Mouse (Mus musculus): ENCODE data around the gene Hnf1a. TPM values are rescaled to one million over a fixed set of nuclear protein-coding genes. Genes with fewer than 3 reads are reported as not detected.

Gene Hnf1a
- not detected for polyA plus RNA-seq (2014; fragmentation: Illumina TruSeq; extraction: RNeasy Lipid Tissue Mini Kit (QIAGEN cat#74804); ENCODE audit: low read depth, low replicate concordance)

DNA sequence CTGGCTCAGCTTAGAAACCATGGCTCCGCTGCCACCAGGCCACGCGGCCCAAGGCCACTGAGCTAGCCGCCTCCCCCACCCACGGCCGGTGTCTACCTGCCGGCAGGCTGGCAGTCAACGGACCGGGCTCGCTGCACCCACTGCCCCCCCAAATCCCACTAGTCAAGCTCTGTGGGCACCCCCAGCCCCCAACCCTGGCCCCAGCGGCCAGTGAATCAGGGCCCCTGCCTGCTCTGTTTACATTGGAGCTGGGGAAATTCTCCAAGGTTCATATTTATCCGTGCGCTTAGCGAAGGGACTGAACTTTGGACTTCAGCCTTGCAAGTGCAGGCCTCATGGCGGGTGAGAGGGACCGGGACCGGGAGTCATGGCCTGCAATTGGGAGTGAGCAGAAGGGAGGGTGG is at the start of gene Hnf1a:
Gene Hnf1a, minus strand, starts transcription at position 271 of the 404 bp plus-strand sequence.

DNA sequence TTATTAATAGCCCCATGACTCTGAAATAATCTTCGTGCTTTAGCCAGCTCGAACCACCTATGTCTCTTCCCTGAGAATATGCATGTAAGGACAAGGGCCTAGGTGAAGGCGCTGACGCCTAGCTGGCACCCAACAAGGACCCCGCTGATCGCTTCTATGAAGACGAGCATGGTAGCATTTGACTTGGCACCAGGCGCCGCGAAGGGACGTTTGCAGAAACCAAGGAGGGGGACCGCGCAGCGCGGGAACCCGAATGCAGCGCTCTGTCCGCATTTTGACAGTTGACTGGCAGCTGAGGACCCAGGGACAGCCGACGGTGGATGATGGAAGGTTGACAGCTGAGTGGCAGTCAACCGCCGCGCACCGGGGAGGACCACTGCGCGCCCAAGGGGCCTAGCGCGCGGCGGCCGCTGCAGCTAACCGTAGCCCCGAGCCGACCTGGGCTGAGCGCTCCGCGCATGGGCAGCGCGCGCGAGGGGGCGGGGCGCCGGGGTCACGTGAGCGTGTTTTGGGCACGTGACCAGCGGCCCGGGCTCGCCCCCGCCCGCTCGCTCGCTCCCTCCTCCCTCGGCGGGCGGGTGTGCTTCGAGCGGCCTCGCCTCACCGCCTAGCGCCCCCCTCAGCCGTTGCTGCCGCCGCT is 39.8 kb upstream of the Hnf1a start, which contains the start of gene Sppl3:
Gene Sppl3, plus strand, starts transcription at position 561 of the 640 bp plus-strand sequence.

DNA sequence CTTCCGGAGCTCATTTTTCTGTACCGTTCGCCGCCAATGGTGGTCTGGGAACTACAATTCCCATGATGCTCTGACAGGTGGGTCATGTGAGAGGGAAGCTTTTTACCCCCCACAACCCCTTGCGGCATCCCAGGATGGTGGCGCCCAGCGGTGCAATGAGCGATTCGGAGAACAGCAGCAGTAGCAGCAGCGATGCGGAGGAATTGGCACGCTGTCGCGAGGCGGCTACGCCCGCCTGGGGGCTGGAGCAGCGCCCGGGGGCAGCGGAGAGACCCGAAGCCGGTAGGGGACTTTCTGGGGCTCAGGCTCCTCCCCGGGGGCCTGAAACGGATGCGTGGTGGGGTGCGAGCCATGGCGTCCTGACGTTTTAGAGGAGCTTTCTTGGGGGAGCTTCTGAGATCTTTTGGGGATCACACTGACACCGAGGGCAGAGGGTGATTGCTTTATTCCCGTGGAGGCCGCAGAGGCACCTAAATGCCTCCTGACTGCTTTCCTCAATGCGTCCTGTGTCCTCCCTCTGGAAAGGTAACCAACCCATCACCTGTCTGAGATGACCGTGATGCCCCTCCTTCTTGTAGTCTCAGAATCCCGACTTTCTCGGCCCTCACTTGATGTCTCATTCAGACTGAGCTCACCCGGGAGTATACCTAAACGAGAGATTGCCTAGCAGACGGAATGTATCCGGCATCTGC is 28.7 kb downstream of the Hnf1a start, which contains the start of gene 2210016L21Rik:
Gene 2210016L21Rik, plus strand, starts transcription at position 85 of the 692 bp plus-strand sequence.

DNA sequence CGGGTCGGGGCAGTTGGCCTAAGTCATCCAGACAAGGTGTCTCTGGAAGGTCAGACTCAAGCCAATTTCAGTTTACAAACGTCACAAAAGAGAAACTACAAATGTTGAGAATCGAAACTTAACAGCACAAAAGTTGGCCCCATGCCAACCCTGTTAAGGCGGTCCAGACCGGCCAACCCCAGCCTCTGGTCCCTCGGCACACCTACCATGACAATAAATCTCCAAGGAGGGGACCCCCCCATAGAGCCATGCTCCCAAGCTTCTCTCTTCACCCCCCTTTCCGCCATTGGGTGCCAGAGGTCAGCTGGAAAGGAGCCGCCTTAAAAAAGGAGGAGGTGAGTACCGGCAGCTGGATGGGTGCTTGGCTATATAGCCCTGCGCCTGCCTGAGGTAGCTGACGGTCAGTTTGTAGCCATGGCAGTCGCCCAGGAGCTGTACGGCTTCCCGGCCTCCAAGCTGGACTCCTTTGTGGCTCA is 47.9 kb downstream of the Hnf1a start, which contains the start of gene Oasl1:
Gene Oasl1, plus strand, starts transcription at position 243 of the 476 bp plus-strand sequence.

Other genes starting within 250 kb of the Hnf1a start
- 26.1 TPM for gene Ankrd13a, start 196.4 kb downstream of the Hnf1a start, polyA plus RNA-seq (2014; fragmentation: Illumina TruSeq; extraction: RNeasy Lipid Tissue Mini Kit (QIAGEN cat#74804); ENCODE audit: low read depth, low replicate concordance)
- 25.9 TPM for gene Git2, start 195.6 kb downstream of the Hnf1a start, polyA plus RNA-seq (2014; fragmentation: Illumina TruSeq; extraction: RNeasy Lipid Tissue Mini Kit (QIAGEN cat#74804); ENCODE audit: low read depth, low replicate concordance)
- 4.4 TPM for gene 1500011B03Rik, start 147.6 kb downstream of the Hnf1a start, polyA plus RNA-seq (2014; fragmentation: Illumina TruSeq; extraction: RNeasy Lipid Tissue Mini Kit (QIAGEN cat#74804); ENCODE audit: low read depth, low replicate concordance)
- not detected for gene 4930519G04Rik, start 117.4 kb downstream of the Hnf1a start, polyA plus RNA-seq (2014; fragmentation: Illumina TruSeq; extraction: RNeasy Lipid Tissue Mini Kit (QIAGEN cat#74804); ENCODE audit: low read depth, low replicate concordance)
- gene Gm9936, start 112.4 kb downstream of the Hnf1a start, polyA plus RNA-seq (2014; fragmentation: Illumina TruSeq; extraction: RNeasy Lipid Tissue Mini Kit (QIAGEN cat#74804); ENCODE audit: low read depth, low replicate concordance) = not detected
- gene Oasl2, start 74.2 kb downstream of the Hnf1a start, polyA plus RNA-seq (2014; fragmentation: Illumina TruSeq; extraction: RNeasy Lipid Tissue Mini Kit (QIAGEN cat#74804); ENCODE audit: low read depth, low replicate concordance) = 20.4 TPM
- gene Oasl1, start 47.9 kb downstream of the Hnf1a start, polyA plus RNA-seq (2014; fragmentation: Illumina TruSeq; extraction: RNeasy Lipid Tissue Mini Kit (QIAGEN cat#74804); ENCODE audit: low read depth, low replicate concordance) = 4.3 TPM
- 12.4 TPM for gene 2210016L21Rik, start 28.9 kb downstream of the Hnf1a start, polyA plus RNA-seq (2014; fragmentation: Illumina TruSeq; extraction: RNeasy Lipid Tissue Mini Kit (QIAGEN cat#74804); ENCODE audit: low read depth, low replicate concordance)
- 22.3 TPM for gene Sppl3, start 40.0 kb upstream of the Hnf1a start, polyA plus RNA-seq (2014; fragmentation: Illumina TruSeq; extraction: RNeasy Lipid Tissue Mini Kit (QIAGEN cat#74804); ENCODE audit: low read depth, low replicate concordance)
- not detected for gene Gm10401, start 127.2 kb upstream of the Hnf1a start, polyA plus RNA-seq (2014; fragmentation: Illumina TruSeq; extraction: RNeasy Lipid Tissue Mini Kit (QIAGEN cat#74804); ENCODE audit: low read depth, low replicate concordance)
- gene Acads, start 148.3 kb upstream of the Hnf1a start, polyA plus RNA-seq (2014; fragmentation: Illumina TruSeq; extraction: RNeasy Lipid Tissue Mini Kit (QIAGEN cat#74804); ENCODE audit: low read depth, low replicate concordance) = 243 TPM
- gene Unc119b, start 163.9 kb upstream of the Hnf1a start, polyA plus RNA-seq (2014; fragmentation: Illumina TruSeq; extraction: RNeasy Lipid Tissue Mini Kit (QIAGEN cat#74804); ENCODE audit: low read depth, low replicate concordance) = 18.8 TPM
- gene Mlec, start 187.1 kb upstream of the Hnf1a start, polyA plus RNA-seq (2014; fragmentation: Illumina TruSeq; extraction: RNeasy Lipid Tissue Mini Kit (QIAGEN cat#74804); ENCODE audit: low read depth, low replicate concordance) = 59.9 TPM
- gene Cabp1, start 223.3 kb upstream of the Hnf1a start, polyA plus RNA-seq (2014; fragmentation: Illumina TruSeq; extraction: RNeasy Lipid Tissue Mini Kit (QIAGEN cat#74804); ENCODE audit: low read depth, low replicate concordance) = 11.9 TPM